Mouse (Mus musculus): ENCODE measurements around the gene B4galt5. TPM values are rescaled to one million over a fixed set of nuclear protein-coding genes. Genes with fewer than 3 reads are reported as not detected.

The B4galt5 gene
- total RNA-seq, 2 experiments from 2014 or later: 20.1 TPM; not detected in 1

DNA sequence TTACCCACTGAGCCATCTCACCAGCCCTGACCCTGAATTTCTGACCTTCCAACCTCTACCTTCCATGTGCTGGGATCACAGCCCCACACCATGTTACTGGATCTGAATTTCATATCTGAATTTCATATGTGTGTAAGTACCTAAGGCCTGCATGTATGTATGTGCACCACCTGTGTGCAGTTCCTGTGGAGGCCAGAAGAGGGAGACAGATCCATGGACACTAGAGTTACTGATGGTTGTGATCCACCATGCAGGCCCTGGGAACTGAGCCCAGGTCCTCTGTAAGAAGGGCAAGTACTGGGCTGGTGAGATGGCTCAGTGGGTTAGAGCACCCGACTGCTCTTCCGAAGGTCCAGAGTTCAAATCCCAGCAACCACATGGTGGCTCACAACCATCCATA, 16.1 kb upstream of the B4galt5 start:
- ATAC-seq (replicated peaks; ENCODE audit: low FRiP score, low TSS enrichment, poor library complexity, severe bottlenecking): no peak

DNA sequence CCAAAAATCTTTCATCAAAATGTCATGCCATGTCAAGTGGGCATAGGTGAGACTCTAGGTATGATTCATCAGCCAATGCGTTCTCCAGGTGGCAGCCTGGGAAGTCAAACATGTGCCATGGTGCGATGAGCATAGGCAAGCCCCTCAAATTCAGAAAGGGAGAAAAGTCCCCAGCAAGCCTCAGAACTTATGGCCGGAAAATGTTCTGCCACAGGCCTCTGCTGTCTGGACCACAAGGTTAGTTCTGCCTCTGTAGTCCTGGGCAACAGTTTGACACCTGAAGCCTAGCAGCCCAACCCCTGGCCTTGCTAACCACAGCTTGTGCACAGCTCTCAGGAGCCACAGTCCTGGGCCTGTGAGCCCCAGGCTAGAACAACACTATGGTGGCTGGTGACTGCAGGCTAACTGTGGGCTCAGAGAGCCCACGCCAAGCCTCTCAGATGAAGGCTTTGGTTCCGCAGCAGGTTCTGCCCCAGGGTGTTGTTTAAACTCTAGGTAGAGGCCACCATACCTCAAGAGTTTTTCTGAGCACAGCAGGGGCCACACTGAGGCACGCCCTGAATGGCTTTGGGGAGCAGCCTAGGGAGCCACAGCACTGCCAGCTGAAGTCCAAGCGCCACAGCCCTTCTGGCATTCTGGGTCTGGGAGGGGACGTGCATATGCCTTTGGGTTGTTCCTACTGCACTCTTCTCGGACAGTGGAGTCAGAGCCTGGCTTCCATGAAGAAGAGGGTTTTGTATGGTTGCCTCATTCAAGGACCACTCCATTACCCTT, 14.5 kb upstream of the B4galt5 start:
- no peak for ATAC-seq (replicated peaks; ENCODE audit: low FRiP score, low TSS enrichment, poor library complexity, severe bottlenecking)

DNA sequence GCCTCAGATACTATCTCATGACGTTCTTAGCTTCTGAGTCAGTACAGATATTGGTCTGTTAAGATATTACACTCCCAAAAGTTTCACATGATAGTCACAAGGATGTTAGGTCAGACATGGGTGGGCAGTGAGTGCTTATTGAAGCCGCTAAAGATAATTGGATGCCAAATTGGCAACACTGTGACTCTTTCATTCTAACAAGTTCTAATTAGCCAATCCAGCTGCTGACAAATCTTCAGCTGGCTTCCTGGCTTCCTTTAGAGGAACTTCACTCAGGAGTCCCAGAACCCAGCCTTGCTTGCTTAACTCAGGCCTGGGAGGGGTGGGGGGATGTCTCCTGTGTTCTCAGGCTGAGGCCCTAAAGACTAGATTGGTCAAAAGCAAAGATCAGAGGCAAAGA, 9.5 kb upstream of the B4galt5 start:
- ATAC-seq (replicated peaks; ENCODE audit: low FRiP score, low TSS enrichment, poor library complexity, severe bottlenecking): no peak

DNA sequence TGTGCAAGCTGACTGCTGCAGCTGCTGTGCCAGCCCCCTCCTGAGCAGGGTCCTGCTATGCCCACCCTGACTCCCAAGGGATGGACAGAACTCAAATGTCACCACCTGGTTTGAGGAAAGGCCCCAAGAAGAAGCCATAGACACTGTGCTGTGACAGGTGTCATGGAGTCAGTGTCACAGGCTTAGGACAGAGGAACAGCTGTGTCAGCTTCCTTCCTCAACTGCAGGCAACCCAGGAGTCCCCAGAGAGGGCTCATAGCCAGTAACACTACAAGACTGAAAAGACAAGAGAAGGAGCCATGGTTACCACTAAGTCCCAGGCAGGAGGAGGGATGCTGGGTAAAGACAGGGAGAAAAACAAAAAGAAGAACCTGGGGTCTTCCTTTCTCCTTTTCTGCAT, 7.9 kb upstream of the B4galt5 start:
- no peak for ATAC-seq (replicated peaks; ENCODE audit: low FRiP score, low TSS enrichment, poor library complexity, severe bottlenecking)

DNA sequence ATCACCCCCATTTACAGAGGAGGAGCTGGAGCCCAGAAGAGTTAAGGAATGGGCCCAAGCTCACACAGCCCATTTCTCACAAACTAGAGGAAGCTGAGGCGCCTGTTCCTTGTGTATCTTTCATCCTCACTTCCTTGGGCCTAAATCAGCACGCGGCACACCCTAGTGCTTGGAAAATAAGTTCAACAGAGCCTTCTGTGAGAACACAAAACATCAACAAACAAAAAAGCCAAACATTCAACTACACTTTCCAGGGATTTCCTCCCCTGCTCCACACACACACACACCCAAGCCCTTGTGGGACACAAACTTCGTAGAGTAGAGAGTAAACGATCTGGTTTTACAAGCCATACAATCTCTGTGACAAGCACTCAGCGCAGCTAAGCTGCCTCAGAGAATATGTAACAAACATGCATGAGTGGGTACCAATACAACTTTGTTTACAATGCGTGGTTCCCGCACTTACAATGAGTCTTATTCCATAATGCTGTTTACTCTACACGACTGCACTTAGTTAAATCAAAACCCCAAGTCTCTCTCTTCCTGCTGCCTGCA, 5.7 kb upstream of the B4galt5 start:
- no peak for ATAC-seq (replicated peaks; ENCODE audit: low FRiP score, low TSS enrichment, poor library complexity, severe bottlenecking)

DNA sequence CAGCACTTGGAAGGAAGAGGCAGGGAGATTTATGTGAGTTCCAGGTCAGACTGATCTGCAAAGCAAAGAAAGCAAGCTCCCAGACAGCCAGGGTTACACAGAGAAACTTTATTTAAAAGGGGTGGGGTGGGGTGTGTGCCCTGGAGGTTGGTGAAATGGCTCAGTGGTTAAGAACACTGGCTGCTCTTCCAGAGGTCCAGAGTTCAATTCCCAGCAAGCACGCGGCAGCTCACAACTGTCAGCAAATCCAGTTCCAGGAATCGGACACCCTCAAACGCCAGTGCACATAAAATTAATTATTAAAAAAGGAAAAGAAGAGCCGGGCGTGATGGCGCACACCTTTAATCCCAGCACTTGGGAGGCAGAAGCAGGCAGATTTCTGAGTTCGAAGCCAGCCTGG, 5.1 kb upstream of the B4galt5 start:
- no peak for ATAC-seq (replicated peaks; ENCODE audit: low FRiP score, low TSS enrichment, poor library complexity, severe bottlenecking)

DNA sequence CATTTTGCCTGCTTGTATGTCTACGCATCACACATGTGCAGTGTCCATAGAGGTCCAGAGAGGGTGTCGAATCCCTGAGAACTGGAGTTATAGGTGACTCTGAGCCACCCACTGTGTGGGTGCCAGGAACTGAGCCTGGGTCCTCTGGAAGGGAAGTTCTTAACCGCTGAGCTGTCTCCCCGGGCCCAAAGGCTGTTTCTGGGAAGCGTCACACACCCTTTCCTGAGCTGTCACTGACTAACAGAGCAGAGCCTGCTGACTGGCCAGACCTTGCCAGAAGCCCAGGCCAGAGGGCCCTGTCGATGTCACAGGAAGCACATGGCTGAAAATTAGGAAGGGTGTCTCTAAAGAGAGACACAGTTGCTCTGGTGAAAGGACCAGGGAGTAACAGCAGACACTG, 3.5 kb upstream of the B4galt5 start:
- ATAC-seq (replicated peaks; ENCODE audit: low FRiP score, low TSS enrichment, poor library complexity, severe bottlenecking): no peak

DNA sequence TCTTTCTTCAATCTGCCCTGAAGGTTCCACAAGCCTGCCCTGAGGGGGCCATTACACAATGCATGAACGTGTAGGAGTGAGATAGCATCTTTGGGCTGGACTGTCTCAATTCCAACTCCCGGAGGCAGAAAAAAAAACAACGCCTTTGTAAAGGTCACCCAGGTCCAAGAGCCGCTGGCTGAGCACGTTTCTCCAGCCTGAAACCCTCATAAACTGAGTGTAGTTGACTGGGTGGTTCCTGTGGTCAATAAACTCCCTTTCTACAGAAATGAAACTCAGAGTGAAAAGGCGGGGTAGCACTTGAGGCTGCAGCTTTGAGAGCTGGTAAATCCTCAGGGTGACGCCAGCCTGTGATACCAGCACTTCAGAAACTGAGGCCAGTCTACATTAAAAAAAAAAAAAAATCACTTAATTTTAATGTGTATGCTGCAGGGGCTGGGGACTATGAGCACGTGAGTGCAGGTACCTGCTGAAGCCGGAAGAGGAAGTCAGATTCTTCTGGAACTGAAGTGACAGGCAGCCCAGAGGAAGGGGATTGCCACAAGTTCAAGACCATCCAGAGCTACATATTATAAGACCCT, 2.5 kb upstream of the B4galt5 start:
- no peak for ATAC-seq (replicated peaks; ENCODE audit: low FRiP score, low TSS enrichment, poor library complexity, severe bottlenecking)

DNA sequence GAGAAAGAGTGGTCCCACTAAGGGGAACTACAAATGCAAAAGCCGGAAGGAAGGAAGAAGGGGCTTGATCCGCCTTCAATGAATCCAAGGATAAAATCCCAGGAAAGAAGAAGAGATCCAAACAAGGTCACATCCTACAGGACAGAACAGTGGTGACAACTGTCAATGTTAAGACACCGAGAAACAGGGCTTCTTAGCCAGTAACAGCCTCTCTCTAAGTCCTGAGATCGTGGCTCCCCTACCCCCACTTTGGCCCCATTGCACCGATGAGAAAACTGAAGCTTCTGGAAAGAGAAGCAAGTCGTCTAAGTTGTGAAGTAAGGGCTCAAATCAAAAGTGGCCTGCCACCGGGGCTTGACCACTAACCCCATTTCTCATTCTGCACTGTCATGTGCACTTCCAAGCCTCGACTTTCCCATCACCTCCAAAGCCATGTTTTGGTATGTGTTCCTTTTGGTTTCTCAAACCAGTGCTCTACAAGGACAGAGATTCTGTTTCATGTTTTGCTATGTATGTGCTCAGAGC, 1.2 kb upstream of the B4galt5 start:
- no peak for ATAC-seq (replicated peaks; ENCODE audit: low FRiP score, low TSS enrichment, poor library complexity, severe bottlenecking)

DNA sequence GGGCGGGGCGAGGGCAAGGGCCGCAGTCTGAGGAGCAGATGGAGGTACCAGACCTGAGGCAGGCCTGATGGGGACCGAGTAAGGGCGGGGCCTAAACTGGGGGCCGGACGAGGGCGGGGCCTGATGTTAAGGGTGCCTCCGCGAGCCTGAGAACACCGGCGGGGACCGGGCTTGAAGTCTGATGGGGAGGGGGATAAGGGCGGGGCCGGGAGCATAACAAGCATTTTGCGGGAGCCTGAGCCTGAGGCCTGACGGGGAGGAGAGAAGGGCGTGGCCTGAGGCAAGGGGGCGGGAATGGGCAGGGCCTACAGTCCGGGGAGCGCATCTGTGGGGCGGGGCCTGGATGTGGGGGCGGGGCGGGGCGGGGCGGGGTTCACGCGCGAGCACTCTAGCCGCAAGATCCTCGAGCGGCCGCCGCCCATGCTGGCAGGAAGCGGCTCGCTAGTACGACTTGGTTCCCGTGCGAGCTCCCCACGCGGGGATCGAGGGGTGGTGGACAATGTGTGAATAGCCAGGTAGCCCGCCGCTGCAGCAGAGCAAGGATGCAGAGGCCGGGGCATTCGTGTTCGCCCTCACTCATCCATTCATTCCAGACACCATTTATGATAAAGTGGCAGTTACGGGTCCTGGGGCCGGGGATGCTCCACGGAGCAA, 427 bp upstream of the B4galt5 start:
- ATAC-seq (replicated peaks; ENCODE audit: low FRiP score, low TSS enrichment, poor library complexity, severe bottlenecking): peak; percentile 91

DNA sequence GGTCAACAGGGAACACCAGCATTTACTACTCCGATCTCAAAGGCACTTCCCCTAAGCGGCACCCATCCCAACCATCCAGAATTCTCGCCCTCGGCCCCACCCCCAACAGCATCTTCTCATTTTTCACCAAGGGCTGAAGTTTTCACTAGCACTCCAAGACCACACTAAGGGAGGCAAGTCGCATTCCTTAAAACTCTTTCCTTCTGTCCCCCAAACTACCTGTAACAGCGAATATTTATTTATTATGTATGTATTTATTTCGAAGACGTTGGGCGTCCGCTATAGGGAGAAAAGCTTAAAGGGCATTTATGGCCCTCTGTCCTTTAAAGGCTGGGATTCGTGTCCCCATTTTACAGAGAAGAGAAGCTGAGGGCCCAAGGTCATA, 1.0 kb downstream of the B4galt5 start:
- ATAC-seq (replicated peaks; ENCODE audit: low FRiP score, low TSS enrichment, poor library complexity, severe bottlenecking): no peak

DNA sequence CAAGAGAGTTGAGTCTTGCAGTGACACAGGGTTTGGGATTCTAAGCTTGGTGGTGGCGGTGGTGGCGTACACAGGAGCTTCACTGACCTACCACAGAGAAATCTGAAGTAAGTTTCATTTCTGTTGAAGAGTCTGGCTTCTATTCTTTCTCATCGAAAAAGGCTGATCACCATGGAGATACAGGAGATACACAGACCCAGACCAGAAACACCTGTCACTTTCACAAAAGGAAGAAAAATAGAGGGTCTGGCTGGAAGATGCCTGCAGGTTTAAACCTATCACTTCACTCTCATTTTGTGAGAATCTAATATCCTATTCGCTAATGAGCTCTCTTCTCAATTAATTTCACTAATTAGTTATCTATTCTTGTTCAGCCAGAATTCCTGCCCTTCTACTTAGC, 1.6 kb downstream of the B4galt5 start:
- ATAC-seq (replicated peaks; ENCODE audit: low FRiP score, low TSS enrichment, poor library complexity, severe bottlenecking): no peak

DNA sequence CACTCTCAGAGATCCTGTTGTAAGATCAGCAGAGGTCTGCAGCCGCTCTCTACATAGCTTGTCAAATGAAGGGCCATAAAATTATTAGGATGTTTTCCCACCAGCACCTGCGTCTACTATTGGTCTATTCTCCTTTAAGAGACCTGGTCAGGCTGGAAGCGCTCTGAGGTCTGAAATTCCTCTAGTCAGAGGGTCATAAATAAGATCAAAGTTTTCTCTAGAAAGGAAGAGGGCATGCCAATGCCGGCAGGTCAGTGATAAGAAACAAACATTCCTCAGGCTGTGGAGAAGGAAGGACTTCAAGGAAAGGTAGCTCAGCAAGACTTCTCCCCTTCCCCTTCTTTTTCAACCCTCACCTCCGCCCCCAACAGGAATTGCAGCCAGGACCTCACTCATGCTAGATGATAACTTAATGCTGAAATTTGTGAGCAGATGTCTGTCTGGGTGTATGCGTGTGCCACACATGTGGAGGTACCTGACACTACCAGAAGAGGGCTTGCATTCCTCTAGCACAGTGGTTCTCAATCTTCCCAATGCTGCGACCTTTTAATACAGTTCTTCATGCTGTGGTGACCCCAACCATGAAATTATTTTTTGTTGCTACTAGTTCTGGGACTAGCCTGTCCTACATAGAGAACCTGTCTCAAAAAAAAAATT, 3.3 kb downstream of the B4galt5 start:
- ATAC-seq (replicated peaks; ENCODE audit: low FRiP score, low TSS enrichment, poor library complexity, severe bottlenecking): no peak

DNA sequence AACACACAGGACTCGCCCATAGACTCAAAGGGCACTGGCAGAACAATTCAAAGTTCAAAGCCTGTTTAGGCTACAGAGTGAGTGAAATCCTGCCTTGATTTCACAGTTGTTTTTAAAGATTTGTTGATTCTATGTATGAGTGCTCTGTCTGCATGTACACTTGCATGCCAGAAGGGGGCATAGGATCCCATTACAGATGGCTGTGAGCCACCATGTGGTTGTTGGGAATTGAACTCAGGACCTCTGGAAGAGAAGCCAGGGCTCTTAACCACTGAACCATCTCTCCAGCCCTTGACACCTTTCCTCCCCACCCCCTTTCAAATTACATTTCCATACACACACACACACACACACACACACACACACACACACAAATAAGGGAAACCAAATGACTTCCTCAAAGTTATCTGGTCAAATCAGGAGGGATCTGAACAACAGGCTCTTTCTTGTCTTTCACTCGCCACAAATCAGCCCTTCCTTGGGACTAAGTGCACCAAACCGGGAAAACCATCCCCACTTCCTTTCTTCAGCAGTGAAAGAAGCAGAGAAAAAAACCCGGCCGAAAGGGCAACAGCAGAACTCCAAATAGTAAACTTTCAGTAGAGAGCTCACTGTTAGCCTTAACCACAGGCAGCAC, 4.0 kb downstream of the B4galt5 start:
- no peak for ATAC-seq (replicated peaks; ENCODE audit: low FRiP score, low TSS enrichment, poor library complexity, severe bottlenecking)

DNA sequence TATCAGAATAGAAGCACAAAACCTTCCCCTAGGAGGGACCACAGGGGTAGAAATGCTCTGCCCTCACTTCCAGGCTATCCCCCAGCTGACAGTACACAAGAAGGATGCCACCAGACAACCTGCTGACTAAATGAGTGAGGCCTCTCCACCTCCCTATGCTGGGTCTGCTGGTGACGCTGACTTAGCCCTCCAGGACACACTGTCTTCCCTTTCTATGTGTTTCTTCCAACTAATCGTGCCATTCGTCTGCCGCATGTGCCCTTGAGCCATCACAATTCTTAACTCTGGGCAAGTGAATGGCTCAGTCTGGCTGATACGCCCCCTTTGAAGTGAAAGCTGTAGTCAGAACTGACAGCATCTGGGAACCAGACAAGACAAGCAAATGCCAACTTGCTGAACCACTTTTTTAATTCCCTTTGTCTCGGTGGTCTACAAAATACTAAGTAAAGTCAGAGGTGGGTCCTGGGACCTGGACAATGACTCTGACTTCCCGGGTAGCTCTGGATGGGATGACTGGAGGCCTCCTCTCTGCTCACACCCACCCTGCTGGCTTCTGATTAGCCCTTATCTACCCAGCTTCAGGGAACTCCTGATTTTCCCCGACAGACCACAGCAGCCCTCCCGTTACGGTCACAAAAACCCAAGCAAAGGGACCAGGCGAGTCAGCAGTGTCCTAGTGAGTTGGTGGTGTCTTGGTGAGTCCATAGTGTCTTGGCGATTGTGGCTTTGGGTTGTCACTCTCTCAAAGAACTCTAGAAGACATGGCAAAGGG, 5.4 kb downstream of the B4galt5 start:
- ATAC-seq (replicated peaks; ENCODE audit: low FRiP score, low TSS enrichment, poor library complexity, severe bottlenecking): peak; percentile 83

DNA sequence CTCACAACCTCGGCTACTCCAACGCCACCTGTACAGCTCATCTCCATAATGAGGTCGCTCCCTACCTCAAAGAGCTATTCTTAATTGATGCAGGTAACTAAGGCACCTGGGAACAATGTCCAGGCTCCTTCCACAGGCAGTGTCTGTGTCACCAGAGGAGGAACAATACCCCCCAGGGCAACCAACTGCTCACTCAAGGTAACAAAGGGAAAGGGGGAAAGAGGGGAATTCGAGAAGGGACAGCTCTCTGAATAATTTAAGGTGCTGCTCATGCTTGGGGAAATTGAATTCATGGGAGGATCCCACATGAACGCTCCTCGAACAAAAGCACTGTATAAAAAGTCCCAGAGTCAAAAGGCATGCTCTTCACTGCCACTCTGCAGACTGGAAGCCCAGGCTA, 6.1 kb downstream of the B4galt5 start:
- ATAC-seq (replicated peaks; ENCODE audit: low FRiP score, low TSS enrichment, poor library complexity, severe bottlenecking): no peak

DNA sequence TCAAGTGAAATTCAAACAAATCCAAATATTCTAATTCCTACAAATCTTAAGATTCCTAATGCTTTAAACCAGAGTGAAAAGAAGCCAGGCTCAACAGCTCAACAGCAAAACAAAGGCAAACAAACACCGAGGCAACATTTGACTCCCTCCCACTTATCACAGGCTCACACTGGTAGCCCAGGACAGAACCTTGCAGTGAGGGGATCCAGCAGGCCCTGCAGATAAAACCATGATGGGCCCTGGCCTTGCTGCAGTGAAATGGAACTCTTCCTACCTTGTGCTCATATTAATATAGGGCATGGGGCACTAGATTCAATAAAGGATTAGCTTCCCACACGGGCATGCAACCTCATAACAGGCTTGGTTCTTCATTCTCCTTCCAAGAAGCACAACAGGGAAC, 11.4 kb downstream of the B4galt5 start:
- ATAC-seq (replicated peaks; ENCODE audit: low FRiP score, low TSS enrichment, poor library complexity, severe bottlenecking): peak; percentile 67

DNA sequence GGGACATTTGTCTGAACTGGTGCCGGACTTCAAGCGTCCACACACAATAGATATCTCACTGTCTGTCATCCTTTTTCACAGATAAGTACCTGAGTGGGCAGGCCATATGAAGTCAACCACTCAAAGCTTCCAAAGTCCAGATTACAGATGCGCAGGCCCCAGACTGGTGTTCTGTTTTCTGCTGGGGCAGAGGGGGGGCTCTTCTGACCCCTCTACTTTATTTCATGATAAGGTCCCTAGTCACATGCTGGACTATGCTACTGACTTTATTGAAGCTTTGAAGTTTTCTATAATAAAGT, 11.8 kb downstream of the B4galt5 start:
- no peak for ATAC-seq (replicated peaks; ENCODE audit: low FRiP score, low TSS enrichment, poor library complexity, severe bottlenecking)
